Mouse (Mus musculus) lung, postnatal 0 days (tissue): ENCODE measurements at regions not wholly inside any gene's neighbourhood (a gene's known extent, or its start where the extent isn't known, plus 50 kb on each side); places are given as distances from the start of the nearest gene placed in this dataset.
A peak's percentile ranks its signal among the peaks of the same experiment; 100 is the strongest.

Experiments
- ATAC-seq: fragments of 200-750 bp; cut with Nextera tagmentation; 2 replicates; pipeline ENCODE4 v1.8.0; 2017; ENCODE audit warnings: moderate library complexity
- DNase-seq: peaks from one replicate; pipeline ENCODE4 v3.0.0-alpha.2; 2016; ENCODE audit warnings: low spot score
- H3K27ac ChIP-seq: fragments of 300-500 bp; sonication (generic); 2 replicates; pipeline ENCODE4 v1.5.1; 2014; ENCODE audit warnings: antibody characterized with exemption, mild to moderate bottlenecking, low read length, mixed read lengths
- H3K27me3 ChIP-seq: fragments of 300-500 bp; sonication (generic); replicated peaks from 2 replicates; pipeline ENCODE4 v1.6.1; 2014; ENCODE audit warnings: low read length, mixed read lengths; ENCODE audit not compliant: insufficient read depth
- H3K36me3 ChIP-seq: fragments of 300-500 bp; sonication (generic); 2 replicates; pipeline ENCODE4 v1.6.1; 2014; ENCODE audit warnings: low read length, mixed read lengths; ENCODE audit not compliant: insufficient read depth
- H3K4me1 ChIP-seq: fragments of 300-500 bp; sonication (generic); 2 replicates; pipeline ENCODE4 v1.6.1; 2014; ENCODE audit warnings: antibody characterized with exemption, low read depth, low read length, mixed read lengths; ENCODE audit not compliant: insufficient read depth
- H3K4me2 ChIP-seq: fragments of 300-500 bp; sonication (generic); replicated peaks from 2 replicates; pipeline ENCODE4 v1.6.1; 2014; ENCODE audit warnings: low read depth, mild to moderate bottlenecking, low read length, moderate library complexity, mixed read lengths
- H3K4me3 ChIP-seq: fragments of 300-500 bp; sonication (generic); 2 replicates; pipeline ENCODE4 v1.5.1; 2014; ENCODE audit warnings: low read depth, low read length
- H3K9ac ChIP-seq: fragments of 300-500 bp; sonication (generic); replicated peaks from 2 replicates; pipeline ENCODE4 v1.6.1; 2014; ENCODE audit warnings: low read depth, mild to moderate bottlenecking
- H3K9me3 ChIP-seq: fragments of 300-500 bp; sonication (generic); 2 replicates; pipeline ENCODE4 v1.6.1; 2016; ENCODE audit warnings: low read length, mixed read lengths
- CTCF ChIP-seq: IDR thresholded peaks from 2 replicates; pipeline ENCODE4 v1.5.1; 2016; ENCODE audit warnings: antibody characterized with exemption, mild to moderate bottlenecking
- EP300 ChIP-seq: IDR thresholded peaks from 2 replicates; pipeline ENCODE4 v1.6.1; 2016; ENCODE audit warnings: antibody characterized with exemption, mild to moderate bottlenecking, control low read depth
- WGBS: fragments of 180-500 bp; shearing (Covaris S2); extraction: QIAGEN DNeasy Blood & Tissue Kit; methylation state at CpG from one replicate; pipeline ENCODE4 v1.1.7; 2014; 5-methylcytosine and 5-hydroxymethylcytosine counted together

DNA sequence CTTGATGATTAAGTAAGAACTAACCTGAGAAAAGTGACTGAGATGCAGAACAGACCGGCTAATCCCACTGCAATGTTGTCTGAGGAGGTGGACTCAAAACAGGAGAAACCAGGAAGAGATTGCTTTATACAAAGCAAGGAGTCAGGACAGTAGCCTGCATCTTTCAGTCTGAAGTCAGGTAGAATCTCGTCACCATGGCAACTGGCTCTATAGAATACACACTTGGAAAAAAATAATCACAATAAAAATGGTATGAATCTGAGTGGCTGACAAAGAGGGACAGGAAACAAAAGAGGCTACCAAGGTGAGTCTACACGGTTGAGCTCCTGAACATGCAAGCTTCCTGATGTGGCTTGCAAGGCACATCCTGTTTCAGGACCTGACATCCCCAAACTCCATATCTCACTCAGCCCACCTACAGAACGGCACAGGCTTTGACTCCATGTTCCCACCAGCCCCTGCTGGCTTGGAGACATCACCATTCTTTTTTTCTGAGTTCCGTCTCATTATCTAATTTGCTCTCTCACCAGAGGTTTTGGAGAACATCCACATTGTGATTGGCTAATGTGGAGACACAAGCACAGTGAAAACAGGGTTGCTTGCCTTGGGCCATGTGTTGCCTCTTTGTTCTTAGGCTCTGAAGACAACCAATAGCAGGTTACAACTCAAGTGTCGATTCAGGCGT, 179.7 kb upstream of the Map1b start:
- Histone ChIP-seq H3K27ac (no peak overlapping the region), H3K4me1 (no peaks in the 10 kb centered on the region), H3K4me2 (no peak overlapping the region), H3K9ac (no peak overlapping the region), H3K36me3 (no peaks in the 10 kb centered on the region), H3K27me3 (no peaks in the 10 kb centered on the region), H3K4me3 (no peak overlapping the region), H3K9me3 (no peaks in the 10 kb centered on the region)
- no peak for TF ChIP-seq EP300
- TF ChIP-seq CTCF: no peak
- DNase-seq (no peak), ATAC-seq (no peak)
- 63% methylated on average over 7 of the region's 7 CpGs for WGBS

DNA sequence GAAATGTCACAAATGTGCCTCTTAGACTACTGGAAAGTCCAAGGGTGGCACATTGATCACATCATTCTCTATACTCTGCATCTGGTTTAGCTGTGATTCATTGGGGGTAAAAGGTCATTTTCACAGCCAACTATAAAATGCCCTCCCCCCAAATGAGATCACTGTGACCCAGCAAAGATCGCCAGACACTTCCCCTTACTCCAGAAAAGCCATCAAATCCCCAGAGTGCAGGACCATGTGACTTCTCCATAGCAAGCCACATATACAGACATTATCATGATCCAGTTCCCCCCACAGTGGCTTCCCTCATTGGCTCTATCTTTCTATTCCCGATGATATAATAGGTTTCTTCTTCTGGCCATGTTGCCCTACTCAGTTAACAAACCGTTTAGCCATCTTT, 163.6 kb upstream of the Map1b start:
- no peak for TF ChIP-seq EP300
- TF ChIP-seq CTCF: no peak

DNA sequence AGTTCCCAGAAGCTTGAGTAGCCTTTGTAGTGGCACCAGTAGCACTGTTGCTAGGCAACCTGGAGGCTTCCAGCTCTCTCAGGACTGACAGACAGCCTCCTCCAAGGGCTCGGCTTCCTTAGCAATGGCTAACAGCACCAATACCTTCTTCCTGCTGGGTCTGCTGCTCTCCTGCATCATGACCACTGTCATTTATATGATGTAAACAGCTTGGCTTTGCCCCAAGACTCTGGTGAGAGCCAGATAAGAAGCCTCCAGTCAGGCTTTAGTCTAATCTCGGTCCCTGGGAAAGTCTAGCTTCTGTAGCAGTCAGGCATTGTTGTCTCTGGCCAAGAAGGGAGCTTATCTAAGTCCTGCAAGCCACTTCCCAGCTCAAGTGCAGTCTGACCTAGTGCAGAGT, 163.1 kb upstream of the Map1b start:
- Histone ChIP-seq H3K4me2 (no peak overlapping the region), H3K9me3 (no peaks in the 10 kb centered on the region), H3K9ac (no peak overlapping the region), H3K27ac (no peak overlapping the region), H3K36me3 (no peaks in the 10 kb centered on the region), H3K4me1 (no peaks in the 10 kb centered on the region), H3K4me3 (no peak overlapping the region), H3K27me3 (no peaks in the 10 kb centered on the region)
- 15% methylated on average over 2 of the region's 2 CpGs for WGBS
- no peak for TF ChIP-seq EP300
- no peak for TF ChIP-seq CTCF
- peak; percentile 52; the same call in 1 of the 2 replicates for ATAC-seq
- DNase-seq: peak; percentile 34

More for the DNA sequence above, 163.6 kb upstream of the Map1b start:
- Histone ChIP-seq H3K4me1 (no peaks in the 10 kb centered on the region), H3K9me3 (no peaks in the 10 kb centered on the region), H3K9ac (no peak overlapping the region), H3K27me3 (no peaks in the 10 kb centered on the region), H3K36me3 (no peaks in the 10 kb centered on the region), H3K27ac (no peak overlapping the region), H3K4me3 (no peak overlapping the region), H3K4me2 (no peak overlapping the region)
- 60% methylated on average over 3 of the region's 3 CpGs for WGBS
- ATAC-seq: no peak
- DNase-seq: no peak

DNA sequence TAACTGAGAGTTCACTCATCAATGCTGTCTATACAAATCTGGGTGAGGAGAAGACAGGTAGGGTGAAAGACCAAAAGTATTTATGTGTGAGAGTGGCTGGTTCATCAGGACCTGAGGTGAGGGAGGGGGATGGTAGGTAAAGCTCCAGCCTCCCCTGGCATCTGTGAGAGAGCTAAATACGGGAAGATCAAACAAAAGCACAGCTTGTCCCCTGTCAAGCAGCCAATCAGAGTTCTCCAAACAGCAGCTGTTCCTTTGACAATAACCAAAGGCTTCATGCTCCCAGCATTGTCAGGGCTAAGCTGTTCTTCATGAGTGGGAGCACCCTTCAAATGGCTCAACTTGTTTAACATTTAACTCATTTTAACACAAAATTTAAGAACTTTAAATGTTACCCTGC, 160.1 kb upstream of the Map1b start:
- WGBS: 6% methylated on average over 1 of the region's 1 CpGs
- TF ChIP-seq EP300: no peak
- no peak for TF ChIP-seq CTCF
- DNase-seq (no peak), ATAC-seq (0 out of 2 replicates have a peak, but pooled peaks have one; percentile 23)
- Histone ChIP-seq H3K36me3 (no peaks in the 10 kb centered on the region), H3K9me3 (no peaks in the 10 kb centered on the region), H3K27me3 (no peaks in the 10 kb centered on the region), H3K4me3 (no peak overlapping the region), H3K4me1 (no peaks in the 10 kb centered on the region), H3K4me2 (no peak overlapping the region), H3K9ac (no peak overlapping the region), H3K27ac (no peak overlapping the region)

DNA sequence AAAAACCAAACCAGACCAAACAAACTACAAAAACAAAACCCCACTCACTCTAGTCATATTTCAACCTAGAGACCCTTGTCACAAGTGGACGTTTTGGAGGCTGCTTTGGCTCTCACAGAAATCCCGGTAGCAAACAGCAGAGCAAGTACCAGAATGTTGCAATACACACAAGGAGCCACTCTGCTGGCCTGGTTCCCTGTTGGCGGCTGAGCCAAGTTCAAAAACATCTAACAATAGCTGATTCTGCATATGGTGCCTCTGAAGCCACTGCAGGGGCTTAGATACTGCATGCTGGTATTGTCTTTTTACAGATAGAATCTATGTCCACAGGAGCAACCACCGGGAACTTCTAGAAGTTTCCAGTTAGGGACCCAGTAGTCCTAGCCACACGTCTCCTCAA, 159.6 kb upstream of the Map1b start:
- no peak overlapping the region for H3K4me3 ChIP-seq
- peak; percentile 67 for ATAC-seq
- H3K36me3 ChIP-seq: no peaks in the 10 kb centered on the region
- no peaks in the 10 kb centered on the region for H3K9me3 ChIP-seq
- H3K27ac ChIP-seq: no peak overlapping the region
- H3K4me2 ChIP-seq: no peak overlapping the region
- peak; percentile 36 for DNase-seq
- H3K4me1 ChIP-seq: no peaks in the 10 kb centered on the region
- no peaks in the 10 kb centered on the region for H3K27me3 ChIP-seq
- no peak for TF ChIP-seq CTCF
- TF ChIP-seq EP300: no peak
- H3K9ac ChIP-seq: no peak overlapping the region
- 39% methylated on average over 5 of the region's 5 CpGs for WGBS

DNA sequence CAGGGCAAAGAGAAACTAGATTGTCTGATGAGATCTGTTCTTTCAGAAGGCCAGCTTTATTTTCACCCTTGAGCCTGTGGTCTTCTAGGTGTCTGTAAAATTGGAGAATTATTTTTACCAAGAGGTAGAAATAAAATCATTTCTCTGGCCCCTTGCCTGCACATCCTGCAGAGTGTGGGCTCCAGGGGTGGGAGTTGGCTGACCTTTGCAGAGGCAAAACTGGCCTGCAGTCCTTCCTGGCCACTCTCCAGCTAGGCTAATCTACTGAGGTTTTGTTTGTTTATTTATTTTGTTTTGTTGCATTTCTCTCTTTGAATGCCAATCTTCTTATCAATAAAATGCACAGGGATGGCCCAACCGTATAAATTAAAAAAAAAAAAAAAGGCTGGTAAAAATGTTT, 156.4 kb upstream of the Map1b start:
- Histone ChIP-seq H3K4me2 (no peak overlapping the region), H3K9me3 (no peaks in the 10 kb centered on the region), H3K4me1 (no peaks in the 10 kb centered on the region), H3K27ac (no peak overlapping the region), H3K27me3 (no peaks in the 10 kb centered on the region), H3K4me3 (no peak overlapping the region), H3K9ac (no peak overlapping the region), H3K36me3 (no peaks in the 10 kb centered on the region)
- DNase-seq: no peak
- TF ChIP-seq CTCF: no peak
- TF ChIP-seq EP300: no peak
- ATAC-seq: no peak
- 44% methylated on average over 1 of the region's 1 CpGs for WGBS
